Mouse (Mus musculus): ENCODE data around the gene Krt77.

Krt77 gene

GRCm38 (mm10) chr15:101834784-101835328 is 34.6 kb downstream of the Krt77 start:
- DNase-seq (ENCODE audit: low spot score in 2 of 2) = no peak

DNA sequence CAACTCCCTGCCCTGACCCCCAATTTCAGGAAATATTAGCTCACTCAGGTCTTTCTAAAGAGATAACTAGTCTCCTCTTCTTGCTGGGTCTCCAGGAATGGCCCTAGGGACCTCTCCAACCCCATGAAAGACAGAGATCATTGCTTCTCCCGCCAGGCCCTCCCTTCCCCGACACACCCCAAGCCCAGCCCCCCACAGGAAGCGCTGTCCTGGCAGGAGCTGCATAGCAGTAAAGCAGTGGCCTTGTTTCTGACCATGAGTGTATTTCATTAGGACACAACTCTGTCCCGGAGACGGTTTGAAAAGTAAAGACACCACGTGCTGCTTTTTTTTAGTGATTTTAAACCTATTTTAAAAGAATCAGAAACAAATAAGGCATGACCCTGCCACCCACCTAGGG is 36.4 kb downstream of the Krt77 start:
- DNase-seq (ENCODE audit: low spot score in 2 of 2) = no peak

DNA sequence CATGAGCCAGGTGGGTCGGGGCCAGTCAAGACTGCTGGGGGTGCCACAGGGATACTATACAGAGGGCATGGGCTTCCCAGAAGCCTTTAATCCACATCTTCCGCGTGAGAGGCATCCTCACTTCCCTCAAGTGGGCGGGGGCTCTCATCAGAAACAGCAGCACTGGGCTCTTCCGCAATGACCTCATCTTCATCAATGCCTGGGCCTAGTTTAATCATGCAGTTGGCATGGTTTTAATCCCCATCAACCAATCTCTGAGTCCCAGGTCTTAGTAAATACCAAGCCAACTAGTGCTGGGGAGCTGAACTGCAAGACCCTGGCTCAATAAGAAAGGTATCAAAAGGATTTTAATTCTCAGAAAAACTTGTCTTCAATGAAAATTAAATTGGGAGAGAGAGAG is 40.1 kb downstream of the Krt77 start:
- DNase-seq (ENCODE audit: low spot score in 2 of 2) = no peak

DNA sequence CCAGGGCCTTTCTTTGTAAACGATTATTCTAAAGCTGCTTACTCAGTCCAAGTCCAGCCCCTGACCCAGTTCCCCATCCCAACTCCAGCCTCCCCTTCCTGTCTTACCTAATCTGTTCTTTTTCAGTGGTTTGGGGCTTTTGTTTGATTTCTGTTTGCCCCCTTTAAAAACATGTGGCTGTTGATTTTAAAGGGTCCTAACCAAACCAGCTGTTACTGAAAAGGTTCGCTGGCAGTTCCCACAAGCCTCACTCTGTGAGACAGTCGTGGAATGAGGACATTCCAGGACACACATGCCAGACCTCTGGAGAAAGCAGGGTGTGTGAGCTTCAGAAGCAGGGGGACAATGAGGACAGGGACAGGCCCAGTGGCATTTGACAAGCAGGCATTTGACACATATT is 47.7 kb downstream of the Krt77 start:
- DNase-seq (ENCODE audit: low spot score in 2 of 2) = no peak

DNA sequence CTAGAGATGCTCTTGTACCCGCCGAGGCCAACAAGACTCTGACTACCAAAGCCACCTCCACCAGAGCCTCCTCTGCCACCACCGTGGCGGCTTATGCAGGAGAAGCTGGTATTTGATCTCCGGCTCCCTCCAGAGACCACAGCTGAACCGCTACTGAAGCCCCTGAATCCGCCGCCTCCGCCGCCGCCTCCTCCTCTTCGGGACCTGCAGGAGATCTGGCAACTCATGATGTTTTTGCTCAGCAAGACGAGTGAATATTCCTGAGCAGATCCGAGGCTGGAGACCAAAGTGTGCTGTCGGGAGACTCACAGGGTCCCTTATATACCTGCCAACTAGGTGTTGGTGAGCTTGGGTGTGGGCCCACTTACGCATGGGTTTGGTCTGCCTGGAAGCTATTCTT is 51.6 kb downstream of the Krt77 start, which contains the start of gene Krt2:
Gene Krt2, minus strand, starts transcription at position 295 of the 400 bp plus-strand sequence.
- DNase-seq (ENCODE audit: low spot score in 2 of 2) = no peak

All from frontal cortex, postnatal 10 days (tissue).